Mouse (Mus musculus): Measurements from ENCODE around the gene Srsf10.

Gene Srsf10

DNA sequence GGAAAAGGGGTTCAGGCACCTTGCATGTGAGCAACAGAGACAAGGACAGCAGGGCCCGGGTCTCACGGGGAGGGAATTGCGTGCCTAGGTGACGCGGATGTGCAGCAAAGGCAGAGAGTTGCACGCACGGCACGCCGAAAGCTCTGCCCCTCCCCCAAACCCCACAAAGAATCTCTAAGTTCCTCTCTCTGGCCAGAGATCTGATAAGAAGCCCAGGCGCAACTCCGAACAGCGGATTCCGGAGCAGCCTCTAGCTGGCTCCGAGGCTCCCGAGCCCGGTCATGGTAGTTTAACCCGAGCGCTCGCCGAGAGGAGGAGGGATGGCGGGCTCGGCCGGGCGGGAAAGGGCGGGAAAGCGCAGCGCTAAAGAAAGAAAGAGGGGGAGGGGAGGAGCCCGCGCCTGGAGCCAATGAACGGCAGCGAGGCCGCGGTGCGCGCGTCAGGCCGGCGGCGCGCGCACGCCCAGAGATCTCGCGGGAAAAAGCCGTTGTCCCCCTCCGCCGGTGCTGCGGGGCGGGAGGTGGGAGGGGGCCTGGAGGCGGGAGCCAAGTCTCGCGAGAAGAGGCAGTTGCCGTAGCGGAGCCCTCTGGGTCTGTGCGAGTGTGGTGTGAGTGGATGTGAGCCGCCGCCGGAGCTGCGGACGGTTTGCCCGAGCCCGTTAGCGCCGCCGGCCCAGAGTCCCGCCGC is at the start of gene Srsf10:
Gene Srsf10 (plus strand): TSS at position 212 of the 687 bp plus-strand sequence.
- peak; percentile 97 for DNase-seq (ENCODE audit: low spot score)

DNA sequence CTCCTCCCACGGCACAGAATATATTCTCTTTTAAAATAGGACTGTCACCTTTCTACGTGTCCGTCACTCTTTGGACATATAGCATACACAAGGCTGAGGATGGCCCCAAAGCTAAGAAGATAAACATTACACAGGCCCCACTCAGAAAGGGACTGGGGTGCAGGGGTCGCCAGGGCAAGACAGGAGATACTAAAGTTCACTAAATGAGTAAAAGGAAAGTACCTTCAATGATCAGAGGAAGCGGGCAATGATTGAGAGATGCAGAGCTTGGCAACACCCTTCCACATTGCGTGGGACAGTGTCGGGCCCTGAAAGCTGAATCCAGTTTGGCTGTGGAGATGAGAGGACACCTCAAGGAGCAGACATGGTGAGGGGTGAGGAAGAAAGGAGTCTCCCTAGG is 40.7 kb upstream of the Srsf10 start:
- no peak for DNase-seq (ENCODE audit: low spot score)

DNA sequence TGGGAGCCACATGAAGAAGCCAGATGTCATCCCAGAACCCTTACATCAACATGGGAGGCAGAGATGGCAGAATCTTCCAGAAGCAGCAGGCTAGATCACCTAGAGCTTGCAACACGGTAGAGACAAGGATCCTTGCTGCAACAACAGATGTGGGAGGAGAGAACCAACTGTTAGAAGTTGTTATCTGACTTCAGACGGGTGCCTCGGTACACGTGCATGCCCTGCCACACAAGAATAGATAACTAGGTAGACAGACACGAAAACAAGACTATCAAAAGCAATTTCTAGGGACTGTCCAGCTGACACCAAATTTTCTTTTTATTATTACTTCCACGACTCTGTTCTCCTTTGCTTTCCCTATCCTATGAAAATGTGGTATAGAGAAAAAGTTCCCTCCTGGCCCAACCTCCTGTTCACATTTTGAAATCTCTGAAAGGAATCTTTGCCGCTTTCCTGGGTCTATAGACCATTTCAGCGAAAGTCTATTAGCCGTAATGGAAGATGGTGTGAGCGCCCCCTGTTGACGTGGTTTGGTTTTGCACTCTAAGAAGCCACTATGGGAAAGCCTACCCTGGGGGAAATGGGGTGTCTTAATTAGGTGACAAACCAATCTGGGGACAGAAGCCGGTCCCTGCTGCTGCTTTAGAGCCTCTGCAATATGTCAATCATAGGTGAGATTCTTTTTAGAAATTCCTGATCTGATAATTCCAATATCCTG is 38.5 kb upstream of the Srsf10 start:
- peak; percentile 55 for DNase-seq (ENCODE audit: low spot score)

DNA sequence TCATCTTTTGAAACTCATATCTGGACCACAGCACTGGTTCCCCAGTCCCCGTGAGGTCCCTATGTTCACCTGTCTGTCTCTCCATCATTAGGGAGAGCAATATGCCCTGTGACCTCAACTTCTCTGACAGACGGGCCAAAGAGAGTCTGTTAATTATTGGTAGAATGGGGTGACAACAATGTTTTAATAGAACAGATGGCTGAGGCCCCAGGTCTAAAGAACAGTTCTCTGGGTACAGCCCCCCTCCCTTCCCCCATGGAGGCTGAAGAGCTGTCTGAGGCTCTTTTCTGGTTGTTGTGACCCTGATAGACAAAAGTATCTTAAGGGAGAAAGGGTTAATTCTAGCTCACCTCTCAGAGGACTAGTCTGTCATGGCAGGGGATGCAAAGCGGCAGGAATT is 37.2 kb upstream of the Srsf10 start:
- no peak for DNase-seq (ENCODE audit: low spot score)

DNA sequence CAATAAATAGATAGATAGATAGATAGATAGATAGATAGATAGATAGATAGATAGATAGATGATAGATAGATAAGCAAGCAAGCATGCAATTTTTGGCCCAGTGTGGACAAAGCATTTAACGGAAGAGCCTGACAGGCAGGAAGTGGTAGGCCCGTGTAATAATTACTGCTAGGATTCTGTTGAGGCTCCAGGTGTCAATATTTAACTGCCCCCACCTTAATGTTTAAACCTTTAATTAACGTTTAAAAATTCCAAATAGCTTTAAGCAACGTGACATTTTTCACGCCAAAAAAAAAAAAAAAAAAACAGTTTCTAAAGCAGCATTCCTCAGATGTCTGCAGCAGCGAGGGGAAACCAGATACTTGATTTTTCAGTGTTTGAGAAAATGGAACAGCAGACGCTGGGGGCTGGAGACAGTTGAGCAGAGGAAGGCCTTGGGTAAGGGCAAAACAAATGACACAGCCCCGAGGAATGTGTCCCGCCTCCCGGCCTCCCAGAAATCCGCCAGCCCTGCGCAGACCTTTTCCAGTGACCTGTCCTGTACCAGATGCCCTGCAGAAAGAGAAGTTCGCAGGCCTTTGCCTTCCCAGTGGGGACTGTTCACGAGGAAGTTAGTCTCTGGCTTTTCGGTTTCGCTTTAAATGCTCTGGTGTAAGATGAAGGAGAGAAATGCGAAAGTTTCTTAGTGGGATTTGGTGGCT is 35.6 kb upstream of the Srsf10 start:
- DNase-seq (ENCODE audit: low spot score), result peak; percentile 39

DNA sequence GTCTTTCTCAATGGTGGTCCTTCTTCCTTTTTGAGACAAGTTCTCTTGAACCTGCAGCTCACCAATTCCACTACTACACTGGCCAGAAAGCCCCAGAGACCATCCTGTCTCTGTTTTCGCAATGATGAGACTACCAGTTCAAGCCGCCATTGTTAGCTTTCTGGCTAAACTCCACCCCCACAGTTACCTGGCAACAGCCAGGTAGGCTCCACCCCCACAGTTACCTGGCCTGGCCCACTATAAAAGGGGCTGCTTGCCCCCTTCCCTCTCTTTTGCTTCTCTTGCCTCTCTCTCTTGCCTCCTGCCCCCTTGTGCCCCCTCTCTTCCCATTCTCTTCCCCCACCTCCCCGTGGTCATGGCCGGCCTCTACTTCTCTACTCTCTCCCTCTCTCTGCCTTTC is 33.8 kb upstream of the Srsf10 start:
- no peak for DNase-seq (ENCODE audit: low spot score)

DNA sequence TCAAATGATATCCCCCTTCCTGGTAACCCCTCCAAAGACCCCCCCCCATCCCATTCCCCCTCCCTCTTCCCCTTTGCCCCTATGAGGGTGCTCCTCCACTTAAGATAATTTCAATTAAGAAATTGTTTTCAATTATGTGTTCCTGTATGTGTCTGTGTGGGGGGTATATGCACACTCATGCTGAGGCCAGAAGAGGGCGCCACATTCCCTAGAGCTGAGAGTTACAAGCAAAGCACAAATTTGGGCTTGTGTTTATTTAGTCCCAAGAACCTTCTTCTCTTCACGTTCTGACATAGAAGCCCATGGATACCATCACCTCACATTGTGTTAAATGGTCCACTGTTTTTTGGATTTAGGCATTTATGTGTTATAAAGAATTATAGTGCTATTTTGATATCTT is 32.2 kb upstream of the Srsf10 start:
- peak; percentile 41 for DNase-seq (ENCODE audit: low spot score)

DNA sequence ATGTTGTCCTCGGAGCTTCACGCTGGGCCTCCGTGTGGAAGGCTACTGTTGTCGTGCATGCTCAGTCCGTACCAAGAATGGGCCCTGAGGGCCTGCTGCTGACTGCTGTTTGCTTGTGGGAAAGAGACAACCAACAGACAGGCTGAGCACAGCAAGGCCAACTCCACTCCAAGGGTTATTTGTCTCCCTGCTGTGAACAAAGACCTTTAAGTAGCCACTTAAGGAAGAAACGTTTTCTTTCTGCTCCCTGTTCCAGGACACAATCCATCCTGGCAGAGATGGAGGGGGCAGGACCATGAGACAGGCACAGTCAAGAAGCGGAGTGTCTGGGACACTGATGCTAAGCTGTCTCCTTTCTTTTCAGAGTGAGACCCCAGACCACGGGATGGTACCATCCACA is 31.3 kb upstream of the Srsf10 start:
- no peak for DNase-seq (ENCODE audit: low spot score)

DNA sequence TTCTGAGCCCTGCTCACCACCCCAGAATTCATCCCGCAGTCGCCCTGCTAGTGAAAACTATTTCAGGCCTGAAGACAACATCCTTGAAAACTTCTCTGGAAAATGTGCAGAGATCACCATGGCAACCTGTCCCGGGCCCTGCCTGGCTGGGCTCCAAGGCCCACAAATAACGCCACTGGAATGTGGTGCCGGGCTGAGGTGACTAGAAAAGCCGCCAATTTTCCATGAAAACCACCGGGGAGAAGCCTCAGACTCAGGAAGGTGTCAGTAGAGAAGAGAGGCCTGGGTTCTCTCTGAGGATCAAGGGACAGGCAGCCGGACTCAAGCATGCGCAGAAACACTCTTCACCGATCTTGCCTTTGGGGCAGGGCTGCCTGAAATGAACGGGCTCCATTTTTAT is 27.1 kb upstream of the Srsf10 start:
- DNase-seq (ENCODE audit: low spot score), result peak; percentile 62

DNA sequence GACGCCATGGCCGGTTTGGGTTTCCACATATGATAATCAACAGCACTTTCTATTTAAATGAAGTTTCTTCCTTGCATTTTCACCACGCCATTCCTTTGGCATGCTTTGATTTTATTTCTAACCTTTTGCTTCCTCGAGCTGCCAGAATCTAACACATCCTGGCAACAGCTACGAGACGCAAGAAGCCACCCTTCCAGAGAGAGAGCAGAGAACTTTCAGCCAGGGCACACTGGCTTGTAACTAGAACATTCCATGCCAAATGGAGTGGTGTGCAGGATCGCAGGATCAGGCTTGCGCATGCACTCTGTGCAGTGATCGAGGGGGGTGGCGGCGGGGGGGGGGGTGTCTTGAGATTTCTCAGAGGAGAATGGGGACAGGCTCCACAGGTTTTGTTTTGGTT is 23.5 kb upstream of the Srsf10 start:
- DNase-seq (ENCODE audit: low spot score), result no peak

DNA sequence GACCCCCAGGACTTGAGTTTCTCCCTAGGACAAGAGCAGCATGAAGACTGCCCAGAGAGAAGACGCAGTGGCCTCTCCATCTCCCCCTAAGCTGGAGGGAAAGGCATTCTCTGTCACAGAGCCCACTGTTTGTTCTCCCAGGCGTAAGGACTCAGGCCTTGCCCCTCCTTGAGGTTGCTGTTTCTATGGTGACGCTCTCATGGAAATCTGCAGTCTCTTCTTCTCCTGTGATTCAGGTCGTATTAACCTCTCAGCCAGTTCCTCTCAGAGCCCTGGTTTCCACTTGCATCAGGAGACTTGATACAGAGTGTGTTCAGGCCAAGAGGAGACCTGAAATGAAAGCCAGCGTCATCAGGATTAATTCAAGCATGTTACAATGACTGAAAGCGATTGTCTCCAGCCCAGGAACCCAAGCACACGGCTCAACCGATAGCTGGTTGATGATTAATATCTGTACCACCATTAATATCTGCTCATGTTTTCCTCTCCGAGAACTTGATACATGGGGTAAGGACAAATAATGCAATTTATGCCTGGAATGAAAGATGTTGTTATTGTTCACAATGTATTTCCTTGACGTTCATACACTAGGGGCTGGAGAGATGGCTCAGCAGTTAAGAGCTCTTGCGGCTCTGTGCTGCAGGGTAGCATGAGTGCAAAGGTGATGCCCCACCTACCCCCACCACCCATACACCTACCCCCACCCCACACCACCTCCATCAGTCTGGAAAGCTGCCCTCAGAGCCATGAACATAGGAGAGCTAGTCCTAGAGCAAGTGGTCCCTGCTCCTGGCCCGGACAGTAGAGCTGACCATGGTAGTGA is 22.0 kb upstream of the Srsf10 start:
- peak; percentile 54 for DNase-seq (ENCODE audit: low spot score)

DNA sequence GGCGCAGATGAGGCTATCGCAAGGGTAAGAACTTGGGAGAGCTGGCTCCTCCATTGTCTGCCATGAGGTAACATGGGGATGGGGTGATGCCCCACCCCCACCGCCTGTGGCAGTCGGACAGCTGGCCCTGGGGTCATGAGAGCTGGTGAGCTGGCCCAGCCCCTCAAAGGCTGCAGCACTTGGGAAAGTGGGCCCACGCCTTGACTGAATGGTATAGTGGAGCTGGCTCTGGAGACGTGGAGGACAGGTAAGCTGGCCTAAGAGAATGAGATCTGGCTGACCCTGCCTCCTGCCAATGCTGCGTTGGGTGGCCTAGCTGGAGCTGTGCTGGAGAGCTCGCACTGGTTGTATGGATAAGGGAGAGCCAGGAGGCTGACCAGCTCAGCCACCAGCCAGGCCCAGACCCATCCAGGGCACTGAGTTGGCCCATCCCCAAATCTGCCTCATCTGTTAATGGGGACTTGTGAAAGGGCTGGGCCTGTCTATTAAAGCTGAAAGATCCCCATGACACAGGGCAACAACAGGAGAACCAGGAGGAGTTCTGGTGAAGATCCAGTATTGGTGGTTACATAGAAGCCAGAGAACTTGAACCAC is 21.3 kb upstream of the Srsf10 start:
- DNase-seq (ENCODE audit: low spot score), result no peak

DNA sequence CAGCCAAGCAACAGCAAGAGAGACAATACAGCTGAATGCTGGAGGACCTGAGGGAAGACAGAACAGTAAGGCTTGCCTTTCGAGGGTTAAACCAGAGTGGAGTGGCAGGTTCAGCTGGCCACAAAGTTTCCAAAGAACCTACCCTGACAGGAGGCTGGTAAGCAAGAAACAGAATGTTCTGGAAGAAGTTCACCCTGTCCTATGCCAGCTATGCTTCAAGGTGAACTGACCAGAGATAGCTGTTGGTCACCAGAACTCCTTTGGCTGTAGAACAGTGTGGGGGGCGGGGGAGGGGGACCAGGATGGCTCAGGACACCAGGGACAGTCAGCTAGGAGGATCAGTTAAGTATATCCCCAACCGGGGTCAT is 16.6 kb upstream of the Srsf10 start:
- DNase-seq (ENCODE audit: low spot score), result no peak

DNA sequence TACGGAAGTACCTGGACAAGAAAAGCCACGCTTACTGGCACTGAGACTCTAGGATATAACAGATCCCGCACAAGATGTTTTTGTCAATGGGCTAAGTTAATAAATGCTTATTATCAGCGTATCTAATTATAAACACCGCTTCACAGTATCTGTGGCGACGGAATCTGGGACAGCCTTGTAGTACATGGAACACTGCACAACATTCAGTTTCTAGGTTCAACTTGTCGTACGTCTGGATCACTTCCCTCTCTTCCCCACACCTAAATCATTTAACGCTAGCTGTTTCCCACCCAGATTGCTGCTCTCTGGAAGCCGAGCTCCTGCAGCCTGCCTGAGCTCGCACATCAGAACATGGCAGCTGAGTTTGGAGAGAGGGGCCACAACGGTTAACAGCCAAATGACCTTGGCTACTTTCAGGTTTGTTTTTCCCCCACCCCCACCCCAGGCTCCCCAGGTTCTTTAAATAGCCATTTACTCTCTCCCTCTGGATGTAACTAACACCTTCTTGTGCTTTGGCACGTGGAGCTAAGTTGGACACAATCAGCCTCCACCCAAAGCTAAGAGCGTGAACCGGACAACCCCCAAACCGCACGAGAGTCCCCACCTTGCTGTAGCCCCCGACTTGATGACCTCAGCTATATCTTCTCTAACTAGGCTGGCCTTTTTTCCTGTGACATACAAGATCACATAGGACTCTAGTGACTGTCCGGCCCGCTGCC is 16.1 kb upstream of the Srsf10 start:
- DNase-seq (ENCODE audit: low spot score), result no peak

DNA sequence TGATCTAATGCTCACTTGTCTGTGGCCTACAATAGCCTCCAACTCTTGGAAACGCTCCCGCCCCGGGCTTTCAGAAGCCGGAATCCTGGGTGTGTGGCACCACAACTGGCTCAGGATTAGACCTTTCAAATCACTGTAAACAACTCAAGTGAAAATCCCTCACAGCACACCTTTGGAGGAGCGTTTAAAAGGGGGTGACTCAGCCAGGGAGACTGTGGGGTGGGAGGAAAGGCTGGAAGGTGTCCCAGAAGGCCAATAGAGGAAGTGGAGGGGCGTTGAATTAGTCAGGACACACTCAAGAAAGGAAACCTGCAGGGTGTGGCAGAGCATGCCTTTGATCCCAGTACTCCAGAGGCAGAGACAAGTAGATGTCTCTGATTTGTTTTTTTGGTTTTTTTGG is 11.1 kb upstream of the Srsf10 start:
- no peak for DNase-seq (ENCODE audit: low spot score)

DNA sequence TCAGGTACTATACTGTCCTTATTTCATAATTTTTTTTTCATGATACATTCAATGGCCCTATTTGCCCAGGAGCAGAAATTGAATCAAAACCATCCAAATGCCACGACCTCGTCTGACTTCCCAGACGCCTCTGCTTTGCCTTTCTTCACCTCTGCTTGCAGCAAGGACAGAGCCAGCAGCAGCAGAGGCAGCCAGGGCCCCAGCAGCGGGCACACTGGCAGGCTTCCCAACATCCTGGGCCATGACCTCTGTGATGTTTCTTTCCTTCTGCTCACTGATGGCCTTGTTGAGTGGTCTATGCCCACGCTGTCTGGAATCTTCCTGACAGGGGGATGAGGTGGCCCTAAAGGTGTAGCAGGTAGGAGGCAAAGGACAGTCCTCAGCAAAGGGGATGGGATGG is 8.0 kb upstream of the Srsf10 start:
- no peak for DNase-seq (ENCODE audit: low spot score)

DNA sequence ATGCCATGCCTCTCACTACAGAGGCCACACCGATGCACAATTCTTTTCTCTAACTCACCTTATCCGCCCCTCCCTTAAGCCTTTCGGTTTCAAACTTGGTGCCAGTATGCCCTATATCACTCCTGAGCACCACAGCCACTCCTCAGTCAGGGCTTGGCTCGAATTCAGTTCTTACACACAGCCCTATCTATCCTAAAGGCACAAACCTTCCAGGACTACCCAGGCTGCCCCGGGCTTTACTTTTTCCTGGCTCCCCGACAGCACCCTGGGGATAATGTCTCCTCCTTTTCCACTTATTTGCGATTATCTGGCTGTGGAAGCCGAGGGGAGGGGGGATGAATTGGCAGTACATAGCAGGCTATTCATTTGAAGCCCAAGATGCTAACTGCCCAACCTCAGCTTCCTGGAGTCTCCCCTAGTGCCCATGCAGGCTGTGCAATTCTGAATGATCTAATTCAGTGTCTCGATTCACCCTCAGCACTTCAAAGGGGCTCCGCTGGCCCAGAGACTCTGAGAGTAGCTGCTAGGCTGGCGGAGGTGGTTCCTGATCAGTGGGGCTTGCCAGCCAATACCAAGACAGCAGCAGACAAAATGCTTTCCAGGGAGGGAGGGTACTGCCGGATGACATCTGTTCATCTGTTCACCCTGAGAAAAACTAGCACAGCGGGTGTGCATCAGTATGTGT is 5.0 kb upstream of the Srsf10 start:
- no peak for DNase-seq (ENCODE audit: low spot score)

DNA sequence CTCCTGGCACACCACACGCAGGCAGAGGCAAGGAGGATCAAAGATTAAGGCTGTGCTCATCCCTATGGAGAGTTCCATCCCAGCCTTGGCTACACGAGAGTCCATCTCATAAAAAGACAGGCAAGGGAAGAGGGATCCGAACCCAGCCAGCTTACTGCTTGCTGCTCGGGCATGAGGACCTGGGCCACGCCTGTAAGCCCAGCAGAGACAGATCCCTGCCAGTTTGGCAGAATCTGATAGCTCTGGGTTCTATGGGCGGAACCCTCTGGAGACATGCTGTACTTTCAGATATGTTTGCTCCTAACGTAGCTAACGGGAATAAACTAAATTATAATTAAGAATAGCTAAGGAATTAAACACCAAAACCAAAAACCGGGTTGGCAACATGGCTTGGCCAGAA is 3.6 kb upstream of the Srsf10 start:
- no peak for DNase-seq (ENCODE audit: low spot score)

DNA sequence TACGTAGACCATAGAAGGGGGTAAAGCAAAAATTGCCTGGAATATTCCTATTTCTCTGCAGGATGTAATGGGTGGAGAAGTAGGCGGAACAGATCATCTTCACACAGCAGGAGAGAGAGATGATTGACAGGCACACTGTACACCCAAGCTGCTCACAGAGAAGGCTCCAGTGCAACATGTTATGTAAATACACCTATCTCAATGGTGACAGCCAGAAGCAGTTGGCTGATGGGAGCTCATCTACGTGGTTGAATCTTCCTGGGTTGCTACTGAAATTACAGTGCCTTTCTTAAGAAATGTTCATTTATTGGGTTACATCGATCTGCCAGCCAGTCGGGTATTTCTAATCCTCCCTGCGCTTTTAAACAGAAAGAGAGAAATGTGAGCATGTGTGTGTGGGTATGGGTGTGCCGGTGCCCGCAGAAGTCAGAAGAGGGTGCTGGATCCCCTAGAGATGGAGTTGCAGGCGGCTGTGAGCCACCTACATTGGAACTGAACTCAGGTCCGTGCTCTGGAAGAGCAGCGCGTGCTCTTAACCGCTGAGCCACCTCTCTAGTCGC is 1.5 kb upstream of the Srsf10 start:
- DNase-seq (ENCODE audit: low spot score), result no peak

DNA sequence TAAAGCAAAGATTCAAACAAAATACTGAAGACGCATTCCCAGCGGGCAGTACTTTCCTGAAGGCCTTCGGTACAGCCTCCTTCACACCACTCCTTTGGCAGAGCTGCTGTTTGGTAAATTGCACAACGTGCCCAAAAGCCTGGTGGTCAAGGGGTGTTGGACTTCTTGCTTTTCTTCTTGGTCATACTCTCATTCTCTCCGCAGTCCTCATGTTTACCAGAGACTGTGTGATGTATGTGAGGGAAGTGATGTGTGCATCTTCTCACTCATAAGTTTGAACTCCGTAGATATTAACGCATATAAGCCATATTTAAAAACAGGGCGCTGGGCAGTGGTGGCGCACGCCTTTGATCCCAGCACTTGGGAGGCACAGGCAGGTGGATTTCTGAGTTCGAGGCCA is 917 bp upstream of the Srsf10 start:
- no peak for DNase-seq (ENCODE audit: low spot score)

DNA sequence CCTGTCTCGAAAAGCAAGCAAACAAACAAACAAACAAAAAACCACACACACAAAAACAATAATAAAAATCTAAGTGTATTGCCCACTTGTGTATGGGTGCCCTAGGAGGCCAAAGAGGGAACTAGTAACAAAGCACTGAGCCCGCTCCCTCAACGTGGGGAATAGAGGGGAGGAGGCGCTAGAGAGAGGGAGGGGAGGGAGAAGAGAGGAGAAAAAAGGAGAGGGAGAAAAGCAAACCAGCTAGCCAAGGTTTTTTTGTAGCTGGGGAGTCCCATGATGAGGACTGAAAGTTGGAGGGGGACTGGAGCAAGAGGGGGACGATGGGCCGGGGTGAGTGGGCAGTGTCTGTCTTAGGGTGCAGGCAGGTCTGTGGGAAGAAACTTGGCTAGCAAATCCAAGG is 467 bp upstream of the Srsf10 start:
- DNase-seq (ENCODE audit: low spot score), result peak; percentile 62
